Mouse (Mus musculus) heart, embryonic 14.5 days (tissue): ENCODE measurements around the gene Gpc3. TPM values are rescaled to one million over a fixed set of nuclear protein-coding genes. Genes with fewer than 3 reads are reported as not detected.

Source experiments
- ATAC-seq: fragments of 200-750 bp; cut with Nextera tagmentation; 2 replicates; pipeline ENCODE4 v1.8.0; 2017; ENCODE audit warnings: low read depth, moderate TSS enrichment; ENCODE audit not compliant: insufficient number of reproducible peaks, insufficient read depth, low FRiP score
- H3K27ac ChIP-seq, 2 experiments: fragments of 200-500 bp in 1 of 2; fragments of 300-500 bp in 1 of 2; sonication (generic) in 1 of 2; replicated peaks in 1 of 2; 2 replicates each; pipeline ENCODE4 v1.5.1; 2012 to 2014; ENCODE audit warnings: low read depth in 2 of 2, low read length in 2 of 2, control low read depth in 1 of 2, mild to moderate bottlenecking in 1 of 2, mixed read lengths in 1 of 2; ENCODE audit not compliant: control insufficient read depth in 1 of 2, insufficient read depth in 1 of 2
- H3K27me3 ChIP-seq: fragments of 300-500 bp; sonication (generic); 2 replicates; pipeline ENCODE4 v1.6.1; 2014; ENCODE audit warnings: mild to moderate bottlenecking, low read length, control low read depth; ENCODE audit not compliant: control insufficient read depth, insufficient read depth
- H3K36me3 ChIP-seq: fragments of 300-500 bp; sonication (generic); 2 replicates; pipeline ENCODE4 v1.6.1; 2014; ENCODE audit warnings: mild to moderate bottlenecking, control low read depth, low read length, mixed read lengths; ENCODE audit not compliant: control insufficient read depth, insufficient read depth
- H3K4me1 ChIP-seq, 2 experiments: fragments of 200-500 bp in 1 of 2; fragments of 300-500 bp in 1 of 2; sonication (generic) in 1 of 2; 2 replicates each; pipeline ENCODE4 v1.6.1; 2012 to 2014; ENCODE audit warnings: low read length in 2 of 2, control low read depth in 1 of 2, mixed read lengths in 1 of 2; ENCODE audit not compliant: control insufficient read depth in 2 of 2, insufficient read depth in 2 of 2
- H3K4me2 ChIP-seq: fragments of 300-500 bp; sonication (generic); 2 replicates; pipeline ENCODE4 v1.6.1; 2014; ENCODE audit warnings: mild to moderate bottlenecking, low read length
- H3K4me3 ChIP-seq, 2 experiments: fragments of 200-500 bp in 1 of 2; fragments of 300-500 bp in 1 of 2; sonication (generic) in 1 of 2; 2 replicates each; pipeline ENCODE4 v1.5.1; 2012 to 2014; ENCODE audit warnings: low read length in 2 of 2, mild to moderate bottlenecking in 2 of 2, control low read depth in 1 of 2, low read depth in 1 of 2, moderate library complexity in 1 of 2; ENCODE audit not compliant: control insufficient read depth in 1 of 2, insufficient read depth in 1 of 2
- H3K9ac ChIP-seq: fragments of 300-500 bp; sonication (generic); 2 replicates; pipeline ENCODE4 v1.6.1; 2014; ENCODE audit warnings: mild to moderate bottlenecking, low read length
- H3K9me3 ChIP-seq: fragments of 300-500 bp; sonication (generic); 2 replicates; pipeline ENCODE4 v1.6.1; 2016; ENCODE audit warnings: low read length, control low read depth; ENCODE audit not compliant: control insufficient read depth
- WGBS: fragments of 180-500 bp; shearing (Covaris S2); extraction: QIAGEN DNeasy Blood & Tissue Kit; methylation state at CpG from one replicate; pipeline ENCODE4 v1.1.7; 2014; 5-methylcytosine and 5-hydroxymethylcytosine counted together
- polyA plus RNA-seq: library from polyadenylated mRNA; unstranded; fragments of >200 nt; fragmentation: Nextera tagmentation; extraction: Ambion mirVana; gene quantifications from 2 replicates; pipeline ENCODE4 v1.2.1, GENCODE M21; 2014

Gene Gpc3
- polyA plus RNA-seq, 1 experiment from 2014 or later = 579 TPM

DNA sequence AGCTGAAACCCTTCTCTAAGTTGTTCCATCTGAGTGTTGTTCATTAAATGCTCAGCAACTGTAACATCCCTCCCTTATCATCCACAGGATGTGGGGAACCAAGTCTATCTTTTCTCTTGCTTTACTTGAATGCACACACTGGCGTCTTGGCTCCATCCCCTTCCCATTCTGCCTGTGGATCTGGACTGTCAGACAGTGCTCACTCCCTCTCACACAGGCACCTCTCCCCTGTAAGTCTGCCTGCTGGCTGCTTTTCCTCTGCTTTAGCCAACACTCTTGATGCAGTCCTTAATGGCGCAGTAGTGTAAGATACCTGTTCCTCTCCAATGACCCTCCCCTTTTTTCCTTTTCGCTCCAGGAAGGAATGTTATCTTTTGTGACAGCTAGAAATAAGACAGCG lies 331.7 kb downstream of the Gpc3 start:
- Histone ChIP-seq H3K4me1 (peaks cover 0 to 8% of the 10 kb centered on the region in 2 experiments; a peak in 3 of 4 replicates), H3K27me3 (no peaks in the 10 kb centered on the region), H3K9ac (no peak overlapping the region), H3K27ac (no peak overlapping the region), H3K4me3 (no peak overlapping the region), H3K36me3 (no peaks in the 10 kb centered on the region), H3K4me2 (no peak overlapping the region), H3K9me3 (no peaks in the 10 kb centered on the region)
- ATAC-seq = no peak
- 36% methylated on average over 4 of the region's 4 CpGs for WGBS

DNA sequence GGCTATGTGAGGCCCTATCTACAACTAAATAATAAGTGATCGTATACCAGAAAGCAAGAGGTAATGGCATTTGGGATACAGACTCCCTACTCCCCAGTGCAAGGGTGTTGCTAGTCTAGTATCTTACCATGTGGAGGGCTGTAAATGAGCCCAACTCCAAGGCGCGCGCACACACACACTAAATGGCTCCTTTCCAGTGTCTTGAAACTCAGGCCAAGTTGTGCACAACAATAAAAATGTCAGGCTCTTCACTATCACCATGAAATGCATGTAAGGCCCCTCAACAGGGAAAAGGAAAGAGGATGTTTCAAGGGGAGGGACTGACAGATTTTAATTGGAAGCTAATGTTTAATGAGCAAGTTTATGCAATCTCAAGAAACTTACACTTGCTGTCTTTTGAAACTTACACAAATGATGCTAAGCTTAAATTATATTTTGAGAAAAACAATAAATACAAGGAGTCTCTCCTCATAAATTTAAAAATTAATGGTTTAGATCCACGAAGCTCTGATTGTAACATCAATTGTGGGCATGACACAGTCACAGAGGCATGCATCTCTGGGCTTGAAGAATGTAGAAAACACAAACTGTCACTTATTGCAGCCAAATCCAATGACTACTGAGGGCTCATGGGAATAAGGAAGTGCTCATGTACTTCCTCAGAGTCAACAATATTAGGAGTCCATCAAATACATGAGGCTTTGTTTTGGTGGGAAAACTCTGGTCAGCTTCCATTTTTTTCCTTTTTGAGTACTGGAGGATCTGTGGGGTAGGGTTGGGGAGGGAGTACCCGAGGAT lies 332.4 kb downstream of the Gpc3 start:
- H3K9me3 ChIP-seq = no peaks in the 10 kb centered on the region
- WGBS = 83% methylated on average over 6 of the region's 6 CpGs
- no peak overlapping the region for H3K4me2 ChIP-seq
- no peaks in the 10 kb centered on the region for H3K36me3 ChIP-seq
- peaks cover 0 to 8% of the 10 kb centered on the region in 2 experiments; a peak in 3 of 4 replicates for H3K4me1 ChIP-seq
- H3K27ac ChIP-seq = no peak overlapping the region
- no peak for ATAC-seq
- no peak overlapping the region for H3K4me3 ChIP-seq
- H3K27me3 ChIP-seq = no peaks in the 10 kb centered on the region
- H3K9ac ChIP-seq = no peak overlapping the region

DNA sequence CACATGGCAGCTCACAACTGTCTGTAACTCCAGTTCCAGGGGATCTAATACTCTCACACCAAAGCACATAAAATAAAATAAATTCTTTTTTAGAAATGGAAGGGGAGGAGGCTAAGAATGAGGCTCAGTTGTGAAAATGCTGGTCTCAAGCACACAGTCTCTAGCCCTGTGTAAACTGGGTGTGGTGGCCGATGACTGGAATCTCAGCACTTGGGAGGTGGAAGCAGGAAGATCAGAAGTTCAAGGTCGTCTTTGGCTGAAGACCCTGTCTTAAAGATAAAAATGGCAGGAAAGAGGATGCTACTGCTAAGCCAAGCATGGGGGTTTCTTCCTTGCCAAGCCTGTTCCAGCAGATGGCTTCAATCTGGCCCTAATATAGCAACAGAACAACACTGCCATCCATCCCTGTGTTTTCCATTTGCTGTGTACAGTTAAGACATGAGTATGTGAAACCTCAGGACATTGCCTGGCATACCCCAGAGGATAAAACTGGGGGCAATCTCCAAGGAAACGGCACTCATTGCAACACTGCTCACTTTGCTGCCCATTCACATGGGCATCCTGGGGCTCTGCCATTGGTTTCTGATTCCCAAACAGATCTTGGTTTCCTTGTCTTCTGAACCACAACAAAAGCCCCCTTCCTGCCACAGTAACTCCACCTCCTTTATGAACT lies 334.9 kb downstream of the Gpc3 start:
- Histone ChIP-seq H3K36me3 (no peaks in the 10 kb centered on the region), H3K27ac (no peak overlapping the region), H3K27me3 (no peaks in the 10 kb centered on the region), H3K4me1 (peaks cover 0 to 8% of the 10 kb centered on the region in 2 experiments; a peak in 3 of 4 replicates), H3K9ac (no peak overlapping the region), H3K4me3 (no peak overlapping the region), H3K4me2 (no peak overlapping the region), H3K9me3 (no peaks in the 10 kb centered on the region)
- ATAC-seq = no peak
- 57% methylated on average over 3 of the region's 3 CpGs for WGBS

DNA sequence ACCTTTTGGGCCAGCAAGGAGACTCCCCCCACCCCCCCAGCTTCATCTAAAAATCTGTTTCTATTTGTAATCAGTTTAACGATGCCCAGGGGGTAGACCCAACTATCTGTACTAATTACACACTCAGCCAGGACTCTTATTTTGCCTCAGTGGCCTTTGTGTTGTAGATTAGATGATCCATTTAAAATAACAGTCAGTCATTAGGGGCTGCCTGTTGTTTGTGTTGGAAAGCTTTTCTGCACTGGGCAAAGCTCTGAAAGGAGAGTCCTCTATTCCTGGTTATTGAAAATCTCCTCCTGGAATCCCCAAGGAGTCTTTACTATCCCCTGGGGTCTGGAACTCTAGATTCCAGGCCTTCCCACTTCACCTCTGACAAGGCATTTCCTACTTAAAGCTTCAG lies 336.2 kb downstream of the Gpc3 start:
- ATAC-seq = no peak
- Histone ChIP-seq H3K36me3 (no peaks in the 10 kb centered on the region), H3K9me3 (no peaks in the 10 kb centered on the region), H3K4me1 (peaks cover 0 to 8% of the 10 kb centered on the region in 2 experiments; a peak in 3 of 4 replicates), H3K4me2 (no peak overlapping the region), H3K27me3 (no peaks in the 10 kb centered on the region), H3K4me3 (no peak overlapping the region), H3K9ac (no peak overlapping the region), H3K27ac (no peak overlapping the region)
- WGBS = 43% methylated on average over 1 of the region's 1 CpGs

DNA sequence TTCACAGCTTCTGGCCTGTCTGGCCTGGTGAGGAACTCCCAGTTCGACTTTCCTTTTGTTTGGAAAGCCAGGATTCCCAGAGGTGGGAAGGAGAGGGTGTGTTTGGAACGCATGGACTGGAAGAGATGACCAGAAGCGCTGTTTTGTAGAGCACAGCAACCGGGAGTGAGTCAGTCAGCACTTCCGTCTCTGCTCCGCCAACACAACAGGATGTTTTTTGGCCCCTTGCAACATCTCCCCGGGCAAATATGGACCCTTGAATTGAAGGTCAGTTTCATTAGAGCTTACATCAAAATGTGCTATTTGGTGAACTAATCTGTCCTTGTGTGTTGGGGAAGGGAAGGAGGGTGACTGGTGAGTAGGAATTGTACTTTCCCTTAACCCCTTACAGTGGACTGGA lies 340.7 kb downstream of the Gpc3 start:
- H3K4me3 ChIP-seq = no peak overlapping the region
- H3K9ac ChIP-seq = no peak overlapping the region
- H3K27me3 ChIP-seq = no peaks in the 10 kb centered on the region
- H3K4me1 ChIP-seq = no peaks in the 10 kb centered on the region; a peak in 1 of 4 replicates
- no peak for ATAC-seq
- H3K36me3 ChIP-seq = no peaks in the 10 kb centered on the region
- WGBS = 82% methylated on average over 7 of the region's 7 CpGs
- no peaks in the 10 kb centered on the region for H3K9me3 ChIP-seq
- no peak overlapping the region for H3K4me2 ChIP-seq
- no peak overlapping the region for H3K27ac ChIP-seq

DNA sequence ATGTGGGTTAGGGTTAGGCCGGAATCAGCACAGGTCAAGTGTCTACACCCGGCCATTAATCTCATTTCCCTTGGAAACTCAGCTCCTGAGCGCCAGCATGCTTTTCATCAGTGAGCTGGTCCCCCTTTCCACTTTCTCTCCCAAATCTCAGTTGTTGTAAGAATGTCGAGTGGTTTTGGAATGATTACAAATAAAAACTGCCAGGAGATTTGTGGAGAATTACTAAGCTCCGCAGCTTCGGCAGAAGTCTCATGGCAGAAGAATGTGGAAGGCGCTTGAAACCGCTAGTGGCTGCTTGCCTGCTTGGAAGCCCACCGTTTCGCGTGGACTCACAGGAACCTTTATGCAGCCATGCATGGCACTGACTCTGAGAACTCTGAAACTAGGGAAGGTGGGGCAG lies 351.8 kb downstream of the Gpc3 start:
- ATAC-seq = no peak
- Histone ChIP-seq H3K4me2 (no peak overlapping the region), H3K9ac (no peak overlapping the region), H3K4me1 (peaks cover 9 to 15% of the 10 kb centered on the region in 2 experiments), H3K4me3 (no peak overlapping the region), H3K27ac (peak overlapping the region; percentile 42 to 61), H3K36me3 (no peaks in the 10 kb centered on the region), H3K27me3 (no peaks in the 10 kb centered on the region), H3K9me3 (no peaks in the 10 kb centered on the region)
- 53% methylated on average over 11 of the region's 11 CpGs for WGBS

DNA sequence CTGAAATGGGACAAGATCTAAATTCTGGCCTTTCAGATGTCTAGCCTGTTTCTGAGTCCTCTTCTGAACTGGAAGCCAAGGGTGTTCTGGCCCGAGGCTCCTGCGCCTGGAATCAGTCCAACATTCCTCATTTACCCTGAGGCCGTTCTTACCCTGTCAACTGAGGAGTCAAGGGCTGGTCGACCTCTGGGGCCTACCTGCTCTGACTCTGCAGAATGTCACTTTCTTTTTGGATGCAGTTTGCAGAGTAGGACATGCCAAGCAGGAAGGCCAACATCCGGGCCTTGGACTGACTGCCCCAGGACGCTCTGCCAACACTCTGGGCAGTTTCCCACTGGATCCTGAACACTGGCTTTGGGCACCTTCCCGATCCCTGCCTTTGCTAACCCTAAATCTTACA lies 352.2 kb downstream of the Gpc3 start:
- Histone ChIP-seq H3K27me3 (no peaks in the 10 kb centered on the region), H3K9me3 (no peaks in the 10 kb centered on the region), H3K36me3 (no peaks in the 10 kb centered on the region), H3K9ac (no peak overlapping the region), H3K27ac (peak overlapping the region; percentile 42 to 61), H3K4me2 (no peak overlapping the region), H3K4me3 (no peak overlapping the region), H3K4me1 (peaks cover 9 to 15% of the 10 kb centered on the region in 2 experiments)
- ATAC-seq = no peak
- WGBS = 40% methylated on average over 7 of the region's 7 CpGs
